Mouse (Mus musculus): ENCODE data around the gene Lmo3. TPM values are rescaled to one million over a fixed set of nuclear protein-coding genes. Genes with fewer than 3 reads are reported as not detected.

Gene Lmo3
- polyA plus RNA-seq (2017; shearing (Covaris generic)), result not detected

- no peak for ATAC-seq
These were observed at the start of gene Lmo3 for GRCm38 (mm10) chr6:138581734-138582505. TSS of gene Lmo3 (minus strand) at chr6:138581968.

- ATAC-seq, result no peak
These were observed 39.0 kb upstream of the Lmo3 start for GRCm38 (mm10) chr6:138620786-138621185.

DNA sequence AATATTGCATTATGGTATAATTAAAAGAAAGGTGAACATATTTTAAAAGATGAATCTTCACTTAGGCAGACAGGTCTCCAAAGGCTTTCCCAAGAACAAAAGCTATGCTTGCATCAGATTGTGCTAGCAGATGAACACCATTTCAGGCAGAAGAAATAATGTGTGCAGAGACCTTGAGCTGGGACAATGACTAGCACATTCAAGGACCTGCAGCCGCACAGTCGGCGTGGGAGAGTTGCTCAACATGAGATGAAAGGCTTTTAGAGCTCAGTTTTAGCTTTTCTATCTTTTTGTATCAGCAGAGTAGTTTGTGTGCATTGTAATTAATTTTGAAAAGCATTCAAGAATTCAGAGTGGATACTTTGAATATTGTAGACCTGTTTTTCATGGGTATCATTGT is 36.6 kb upstream of the Lmo3 start:
- ATAC-seq, result no peak

- no peak for ATAC-seq
These were observed 15.2 kb upstream of the Lmo3 start for GRCm38 (mm10) chr6:138597016-138597415.

GRCm38 (mm10) chr6:138595991-138596698 is 14.4 kb upstream of the Lmo3 start:
- no peak for ATAC-seq

GRCm38 (mm10) chr6:138583314-138583713 is 1.5 kb upstream of the Lmo3 start:
- no peak for ATAC-seq

GRCm38 (mm10) chr6:138582506-138583000 is 785 bp upstream of the Lmo3 start:
- no peak for ATAC-seq

GRCm38 (mm10) chr6:138580491-138581076 is 1.2 kb downstream of the Lmo3 start:
- ATAC-seq, result no peak

- ATAC-seq, result no peak
These were observed 18.4 kb downstream of the Lmo3 start for GRCm38 (mm10) chr6:138563416-138563815.

- no peak for ATAC-seq
These were observed 29.6 kb downstream of the Lmo3 start for GRCm38 (mm10) chr6:138552144-138552543.

DNA sequence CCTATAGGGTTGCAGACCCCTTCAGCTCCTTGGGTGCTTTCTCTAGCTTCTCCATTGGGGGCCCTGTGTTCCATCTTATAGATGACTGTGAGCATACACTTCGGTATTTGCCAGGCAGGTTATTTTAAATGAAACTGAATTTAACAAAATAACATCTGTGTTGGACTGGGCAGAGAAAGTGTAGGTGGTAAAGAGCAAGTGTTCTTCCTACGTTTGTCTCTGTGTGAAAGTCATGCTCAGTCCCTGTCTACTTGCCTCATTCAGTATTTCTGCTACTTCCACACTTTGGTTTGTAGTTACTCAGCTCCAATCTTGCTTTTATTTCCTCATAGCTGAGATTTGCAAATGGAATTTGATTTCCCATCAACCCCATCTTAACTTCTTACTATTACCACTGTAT is 46.9 kb downstream of the Lmo3 start:
- no peak for ATAC-seq

DNA sequence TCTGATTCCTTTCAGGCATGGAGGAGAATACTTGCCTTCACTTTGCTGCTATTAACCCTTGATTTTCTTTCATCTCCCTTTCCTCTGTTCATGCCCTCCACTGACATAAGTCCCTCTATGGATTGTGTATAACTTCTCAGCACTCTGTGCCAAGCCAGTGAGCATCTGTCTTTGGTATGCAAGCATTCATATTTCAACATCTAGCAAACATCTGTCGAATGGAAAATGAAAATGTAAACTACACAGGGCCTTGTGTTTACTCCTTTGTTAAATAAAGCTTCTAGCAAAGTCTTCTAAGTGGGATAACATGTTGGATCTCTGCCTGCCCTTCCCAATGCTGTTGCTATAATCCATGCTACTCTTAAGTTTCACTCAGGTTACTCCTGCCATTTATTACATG is 75.1 kb downstream of the Lmo3 start:
- no peak for ATAC-seq

DNA sequence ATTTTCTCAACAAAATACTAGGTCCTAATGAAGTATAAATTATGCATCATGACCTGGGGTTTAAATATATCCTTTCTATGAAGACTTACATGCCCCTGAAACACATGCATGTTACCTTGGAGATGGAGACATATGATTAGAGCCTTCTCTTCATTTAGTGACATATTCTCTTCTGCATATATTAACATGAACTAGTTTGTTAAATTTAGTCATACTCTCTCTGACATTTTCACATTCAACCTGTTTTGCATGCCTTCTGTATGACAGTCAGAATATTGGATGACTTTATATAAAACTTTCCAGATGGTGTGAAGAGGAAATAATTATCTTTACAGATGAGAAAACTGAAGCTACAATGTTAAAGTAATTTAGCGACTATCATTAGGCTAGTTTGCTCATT is 77.8 kb downstream of the Lmo3 start:
- no peak for ATAC-seq

DNA sequence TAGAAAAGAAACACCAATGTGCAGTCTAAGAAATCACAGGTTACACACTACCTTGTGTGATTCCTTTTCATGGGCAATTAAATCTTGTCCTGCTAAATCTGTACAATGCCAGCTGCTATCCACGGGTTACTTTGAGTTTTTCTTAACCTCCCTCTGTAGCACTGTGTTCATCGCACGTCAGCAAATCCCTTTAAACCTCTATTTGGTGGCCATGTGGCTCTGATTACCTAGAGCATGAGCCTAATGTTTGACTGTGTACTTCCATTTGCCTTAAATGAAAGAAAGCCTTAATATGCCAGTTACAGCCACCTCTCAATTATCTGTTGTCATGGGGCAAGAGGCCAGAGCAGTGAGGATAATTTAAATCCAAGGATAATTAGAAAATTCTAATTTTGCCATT is 98.9 kb downstream of the Lmo3 start:
- ATAC-seq, result no peak

DNA sequence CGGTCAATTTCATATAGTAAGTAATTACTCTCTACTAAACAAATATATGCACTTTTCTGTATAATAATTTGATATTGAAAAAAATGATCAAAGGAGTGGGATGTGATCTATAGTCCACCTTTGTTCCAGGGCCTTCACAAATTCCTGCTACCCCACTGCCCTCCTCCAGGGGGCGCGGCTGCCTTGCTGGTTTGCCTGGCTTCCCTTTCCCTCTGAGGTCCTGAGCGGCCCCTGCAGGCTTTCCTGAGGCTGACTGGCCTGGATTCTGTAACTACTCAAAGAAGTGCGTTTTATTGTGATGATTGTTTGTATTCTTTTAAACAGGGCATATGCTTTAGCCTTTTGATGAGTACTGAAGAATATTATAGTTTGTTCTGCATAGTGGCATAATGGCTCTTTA is 104.2 kb downstream of the Lmo3 start:
- ATAC-seq, result no peak

DNA sequence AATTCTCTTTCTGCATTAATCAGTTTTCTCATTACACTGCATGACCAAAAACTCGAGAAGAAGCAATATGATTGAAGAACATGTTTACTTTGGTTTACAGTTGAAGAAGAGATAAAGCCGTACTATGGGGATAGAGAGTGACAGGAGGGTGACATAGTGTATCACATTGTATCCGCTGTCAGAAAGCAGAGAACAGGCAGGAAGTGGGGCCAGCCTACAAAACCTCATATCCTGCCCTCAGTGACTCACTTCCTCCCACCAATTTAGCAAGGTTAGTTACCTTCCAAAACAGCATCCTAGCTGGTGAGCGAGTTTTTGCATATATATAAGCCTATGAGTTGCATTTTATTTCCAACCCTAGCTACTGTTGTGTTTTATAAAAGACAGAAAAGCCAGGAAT is 112.6 kb downstream of the Lmo3 start:
- no peak for ATAC-seq

DNA sequence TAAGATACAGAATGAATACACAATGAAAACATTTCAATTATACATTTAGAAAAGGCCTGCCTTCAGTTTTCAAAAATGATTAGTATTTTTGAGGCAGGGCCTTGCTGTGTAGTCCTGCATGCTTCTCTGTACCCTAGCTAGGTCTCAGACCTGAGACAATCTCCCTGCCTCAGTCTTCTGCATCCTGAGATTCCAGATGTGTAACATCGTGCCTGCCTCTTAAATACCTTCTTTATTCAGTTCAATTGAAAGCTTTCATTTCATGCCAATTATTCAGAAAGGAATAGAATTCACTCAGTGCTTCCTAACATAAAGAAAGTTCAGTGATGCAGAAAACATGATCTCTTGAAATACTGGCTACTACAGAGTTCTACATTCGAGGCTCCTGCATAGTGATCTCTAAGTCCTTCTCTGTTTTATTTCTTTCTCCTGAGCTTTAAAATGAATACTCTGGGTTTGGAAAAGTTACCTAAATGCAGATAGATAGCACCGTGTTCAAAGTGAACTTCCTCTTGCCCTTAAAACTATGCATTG is 137.2 kb downstream of the Lmo3 start:
- no peak for ATAC-seq

GRCm38 (mm10) chr6:138437351-138437750 is 144.4 kb downstream of the Lmo3 start:
- ATAC-seq, result no peak

- no peak for ATAC-seq
These were observed 145.0 kb downstream of the Lmo3 start for GRCm38 (mm10) chr6:138436813-138437212.

DNA sequence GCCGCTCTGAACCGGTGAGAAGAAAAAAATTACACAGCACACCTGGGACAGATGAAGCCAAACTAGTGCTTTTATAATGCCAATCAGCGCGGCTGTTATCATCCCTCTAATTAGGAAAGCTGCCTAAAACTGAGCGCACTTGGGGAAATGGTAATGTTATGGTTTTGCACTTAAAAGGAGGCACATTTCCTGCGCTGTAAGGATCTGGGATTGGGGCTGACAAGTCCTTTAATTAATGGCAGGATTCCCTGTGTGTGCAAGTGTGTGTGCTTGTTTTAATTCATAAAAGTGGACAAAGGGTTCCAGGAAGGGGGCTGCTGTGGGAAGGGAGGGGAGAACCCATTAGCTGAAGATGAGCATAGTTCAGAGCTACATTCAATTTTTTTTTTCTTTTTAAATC is 154.4 kb downstream of the Lmo3 start:
- ATAC-seq, result no peak

GRCm38 (mm10) chr6:138426894-138427293 is 154.9 kb downstream of the Lmo3 start:
- ATAC-seq, result no peak

DNA sequence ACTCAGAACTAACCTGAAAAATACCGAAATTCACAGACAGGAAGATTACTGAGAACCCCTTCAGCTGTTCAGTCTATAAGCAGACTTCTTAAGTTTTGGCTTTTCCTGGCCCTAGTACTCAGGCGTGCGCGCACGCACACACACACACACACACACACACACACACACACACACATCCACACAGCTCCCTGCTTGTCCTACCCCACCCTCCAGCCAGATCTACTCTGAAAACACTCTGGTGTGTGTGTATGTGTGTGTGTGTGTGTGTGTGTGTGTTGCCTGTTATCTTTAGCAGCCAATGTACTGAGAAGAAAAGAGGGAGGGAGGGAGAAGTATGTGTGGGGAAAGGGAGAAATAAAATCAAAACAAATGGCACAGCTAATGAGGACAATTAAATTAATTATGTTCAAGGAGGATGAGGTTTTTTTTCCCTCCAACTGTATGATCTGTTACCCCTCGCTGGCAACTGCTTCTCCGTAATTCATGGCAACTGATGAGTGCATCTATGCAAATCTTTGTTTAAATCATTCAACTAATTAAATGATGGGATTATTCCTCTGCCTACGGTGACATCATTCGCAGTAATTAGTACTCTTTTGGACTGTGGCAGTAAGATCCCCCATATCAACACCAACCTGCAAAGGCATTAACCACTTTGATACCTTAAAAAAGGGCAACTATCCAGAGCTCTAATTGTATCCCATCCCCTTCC is 157.1 kb downstream of the Lmo3 start:
- no peak for ATAC-seq
